Mouse (Mus musculus): Measurements from ENCODE around the gene Prss32.
"Not testable (repeated sequence)": the region's sequence is repeated elsewhere in the genome, so short reads cannot be mapped to it uniquely, and the experiment has no call there.

Prss32 gene

DNA sequence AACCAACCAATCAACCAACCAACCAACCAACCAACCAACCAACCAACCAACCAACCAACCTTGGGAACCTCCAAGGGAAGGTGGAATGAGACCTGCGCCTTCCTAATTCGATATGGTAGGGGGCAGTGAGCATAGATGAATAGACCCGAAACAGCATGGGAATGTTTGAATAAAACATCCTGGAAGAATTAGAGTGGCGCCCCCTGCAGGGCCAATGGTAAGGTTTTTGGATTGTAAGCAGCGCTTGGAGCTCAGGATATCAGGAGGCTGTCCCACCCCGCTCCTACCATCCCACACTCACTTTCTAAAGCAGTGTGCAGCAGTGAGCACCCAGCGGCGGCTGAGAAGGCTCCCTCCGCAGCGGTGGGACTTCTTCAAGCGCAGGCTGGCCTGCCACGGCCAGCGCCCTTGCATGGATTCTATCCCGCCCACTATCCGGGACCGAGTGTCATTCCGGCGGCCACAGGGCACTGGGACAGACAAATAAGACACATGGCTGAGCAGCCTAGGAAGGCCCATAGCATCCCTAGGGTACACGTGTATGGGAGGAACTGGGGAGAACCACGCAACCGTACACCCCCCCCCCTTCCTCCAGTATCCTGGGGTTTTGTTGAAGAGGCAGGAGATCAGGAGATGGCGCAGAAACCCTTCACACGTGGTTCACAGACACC, 379 bp upstream of the Prss32 start:
- no peak for DNase-seq (ENCODE audit: low spot score)

GRCm38 (mm10) chr17:23850028-23850427, 6.4 kb downstream of the Prss32 start:
- DNase-seq (ENCODE audit: low spot score): no peak

DNA sequence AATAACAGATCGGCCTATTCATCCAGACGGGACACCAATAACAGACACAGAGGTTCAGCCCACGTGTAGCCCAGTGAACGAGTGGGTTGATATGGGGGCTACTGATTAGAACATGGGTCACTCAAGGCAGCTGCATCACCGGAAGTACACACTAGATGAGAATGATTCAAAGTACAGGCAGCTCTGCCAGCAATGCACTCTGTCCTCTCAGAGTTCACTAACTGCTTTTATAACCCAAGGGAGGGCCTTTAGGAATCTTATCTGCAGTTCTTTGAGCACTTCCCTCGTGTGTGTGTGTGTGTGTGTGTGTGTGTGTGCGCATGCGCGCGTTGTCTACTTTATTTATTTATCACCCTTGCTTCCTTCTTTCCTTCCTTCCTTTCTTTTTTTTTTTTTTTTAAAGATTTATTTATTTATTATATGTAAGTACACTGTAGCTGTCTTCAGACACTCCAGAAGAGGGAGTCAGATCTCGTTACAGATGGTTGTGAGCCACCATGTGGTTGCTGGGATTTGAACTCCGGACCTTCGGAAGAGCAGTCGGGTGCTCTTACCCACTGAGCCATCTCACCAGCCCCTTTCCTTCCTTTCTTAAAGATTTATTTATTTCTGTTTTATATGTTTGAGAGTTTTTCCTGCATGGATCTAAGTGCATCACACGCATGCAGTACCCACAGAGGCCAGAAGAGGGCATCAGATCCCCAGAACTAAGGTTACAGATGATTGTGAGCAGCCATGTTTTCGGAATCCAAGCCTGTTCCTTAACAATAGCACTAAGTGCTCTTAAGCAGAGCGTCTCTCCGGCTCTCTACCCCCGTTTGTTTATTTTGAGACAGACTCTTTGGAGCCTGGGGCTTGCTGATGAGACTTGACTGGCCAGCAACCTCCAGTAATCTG, 7.4 kb downstream of the Prss32 start:
- DNase-seq (ENCODE audit: low spot score): peak; percentile 42

DNA sequence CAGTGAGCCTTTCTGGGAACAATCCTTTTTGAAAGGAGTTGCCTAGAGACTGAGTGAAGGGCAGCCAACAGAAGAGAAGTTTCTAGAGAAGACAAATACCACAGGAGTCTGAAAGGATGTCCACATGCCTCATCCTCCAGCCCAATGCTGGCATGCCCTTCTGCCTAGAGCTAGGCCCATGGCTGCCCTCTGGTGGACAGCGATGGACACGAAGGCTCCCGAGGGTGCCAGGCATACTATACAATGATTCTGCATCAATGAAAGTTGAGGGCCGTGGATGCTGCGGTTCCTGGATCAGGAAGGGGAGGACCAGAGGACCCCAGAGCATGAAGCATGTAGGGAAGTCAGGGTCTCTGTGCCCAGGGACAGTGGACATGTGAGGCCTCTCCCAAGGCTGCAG, 9.6 kb downstream of the Prss32 start:
- DNase-seq (ENCODE audit: low spot score): no peak

- DNase-seq (ENCODE audit: low spot score): no peak
Observed at GRCm38 (mm10) chr17:23854229-23854765, 10.6 kb downstream of the Prss32 start.

DNA sequence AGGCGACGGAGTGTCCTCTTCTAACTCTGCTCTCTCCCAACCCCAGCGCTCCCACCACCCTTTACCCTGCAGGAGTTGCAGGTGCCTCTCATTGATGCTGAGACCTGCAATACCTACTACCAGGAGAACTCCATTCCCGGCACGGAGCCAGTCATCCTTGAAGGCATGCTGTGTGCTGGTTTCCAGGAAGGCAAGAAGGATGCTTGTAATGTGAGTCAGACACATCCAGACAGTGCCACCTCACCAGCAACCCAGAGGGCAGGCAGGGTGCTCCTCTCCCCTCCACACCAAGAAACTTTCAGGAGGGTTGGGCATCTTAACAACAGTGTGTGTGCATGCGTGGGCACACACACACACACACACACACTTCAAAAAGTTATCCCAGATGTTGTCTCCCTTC, 13.5 kb downstream of the Prss32 start:
- DNase-seq (ENCODE audit: low spot score): no peak

- DNase-seq (ENCODE audit: low spot score): no peak
Observed at GRCm38 (mm10) chr17:23857913-23858312, 14.3 kb downstream of the Prss32 start.

DNA sequence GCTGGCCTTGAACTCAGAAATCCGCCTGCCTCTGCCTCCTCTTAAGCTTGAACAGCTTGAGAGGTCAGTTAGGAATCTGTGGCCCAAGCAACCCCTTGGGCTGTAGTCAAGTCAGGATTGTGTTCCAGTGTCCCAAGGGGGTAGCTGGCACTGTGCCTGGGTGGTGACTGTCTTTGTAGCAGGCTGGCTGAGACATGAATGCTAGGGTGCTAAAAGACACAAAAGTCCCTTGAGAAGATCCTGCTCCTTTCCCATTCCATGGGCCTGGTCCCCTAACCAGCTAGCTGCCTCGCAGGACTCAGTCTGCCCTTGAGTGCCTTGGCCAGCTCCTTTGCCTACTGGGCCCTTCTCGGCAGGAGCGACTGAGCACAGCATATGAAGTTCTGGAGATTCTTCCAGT, 19.3 kb downstream of the Prss32 start:
- no peak for DNase-seq (ENCODE audit: low spot score)

DNA sequence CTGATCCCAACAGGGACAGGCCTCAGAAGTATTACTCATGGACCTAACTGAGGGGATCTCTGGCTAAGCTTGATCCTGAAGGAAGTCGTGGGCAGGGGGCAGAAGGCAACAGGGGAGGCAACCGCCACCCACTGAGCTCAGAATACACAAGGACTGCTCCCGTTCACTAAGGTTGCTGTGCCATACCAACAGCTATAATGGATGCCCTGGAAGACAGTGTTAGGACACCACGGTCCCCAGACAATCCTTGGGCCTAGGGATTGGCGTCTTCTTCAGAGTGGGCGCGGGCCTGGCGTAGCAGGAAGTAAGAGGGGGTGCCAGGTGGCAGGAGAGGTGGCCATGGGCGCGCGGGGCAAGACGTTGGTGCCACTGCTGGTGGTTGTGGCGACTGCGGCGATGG, 24.1 kb downstream of the Prss32 start, which contains the start of gene Prss21:
Gene Prss21 (plus strand): TSS at position 301 of the 400 bp plus-strand sequence.
- DNase-seq (ENCODE audit: low spot score): no peak

- no peak for DNase-seq (ENCODE audit: low spot score)
Observed at GRCm38 (mm10) chr17:23868513-23868912, 24.9 kb downstream of the Prss32 start.

DNA sequence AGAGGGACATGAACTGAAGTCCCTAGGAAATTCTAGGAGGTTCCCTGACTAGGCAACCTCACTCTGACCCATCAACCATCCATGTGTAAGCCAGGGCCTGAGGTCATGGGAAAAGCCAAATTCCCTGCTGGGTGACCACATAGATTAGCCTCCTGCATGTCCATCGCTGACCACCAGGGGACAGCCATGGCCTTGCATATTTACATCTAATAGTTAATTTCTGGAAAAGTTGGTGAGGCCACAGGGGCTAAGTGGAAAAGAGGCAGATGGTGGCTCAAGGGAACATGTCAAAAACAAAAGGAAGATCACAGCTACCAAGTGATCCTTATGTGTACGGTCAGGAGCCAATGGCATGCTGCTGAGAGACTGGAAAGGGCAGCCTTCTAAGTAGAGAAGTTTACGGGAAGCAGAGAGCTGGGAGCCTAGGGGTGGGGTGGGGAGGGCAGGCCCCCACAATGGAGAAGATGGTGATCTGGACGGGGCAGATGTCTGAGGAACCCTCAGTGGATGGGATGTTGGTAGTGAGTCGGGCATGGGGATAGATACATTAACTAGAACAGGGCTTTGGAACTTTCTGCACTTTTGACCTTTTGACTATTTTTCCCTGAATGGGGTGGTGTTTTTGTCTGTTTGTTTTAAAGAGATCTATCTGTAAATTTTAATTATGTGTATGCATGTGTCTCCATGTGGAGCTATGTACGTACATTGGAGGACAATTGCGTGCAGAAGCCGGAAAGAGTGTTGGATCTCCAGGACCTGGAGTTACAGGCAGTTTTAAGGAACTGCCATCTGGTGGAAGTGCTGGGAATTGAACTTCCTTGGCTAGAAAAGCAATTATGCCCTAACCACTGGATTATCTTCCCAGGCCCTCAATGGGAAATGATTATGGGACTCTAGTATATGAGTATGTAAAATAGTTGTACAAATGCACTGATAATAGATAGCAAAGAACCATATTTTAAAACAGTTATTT, 30.5 kb downstream of the Prss32 start:
- DNase-seq (ENCODE audit: low spot score): peak; percentile 28

GRCm38 (mm10) chr17:23876741-23877140, 33.1 kb downstream of the Prss32 start:
- DNase-seq (ENCODE audit: low spot score): no peak

DNA sequence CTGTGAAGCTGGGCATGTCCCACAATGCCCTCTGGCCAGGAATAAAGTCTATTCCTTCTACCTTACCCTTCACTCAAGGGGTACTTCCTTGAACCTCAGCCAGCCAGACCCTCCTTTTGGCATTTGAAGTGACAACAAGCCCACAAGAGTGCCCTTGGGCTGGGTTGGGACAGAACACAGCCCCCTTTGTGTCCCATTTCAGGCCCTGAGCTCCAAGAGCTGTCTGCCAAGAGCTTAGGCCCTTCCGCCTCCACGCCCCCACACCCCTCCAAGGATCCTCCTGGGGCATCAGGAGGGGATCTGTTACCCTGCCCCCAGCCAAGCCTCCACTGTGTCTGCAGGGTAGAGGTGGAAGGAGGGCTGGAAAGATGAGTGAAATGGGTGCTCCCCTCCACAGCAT, 33.5 kb downstream of the Prss32 start:
- DNase-seq (ENCODE audit: low spot score): no peak

- DNase-seq (ENCODE audit: low spot score): not testable (repeated sequence)
Observed at GRCm38 (mm10) chr17:23880576-23880975, 36.9 kb downstream of the Prss32 start, which contains the start of the genes Dcpp1 and Dcpp2. Dcpp1 (plus strand) TSS chr17:23880876. Dcpp2 (plus strand) TSS chr17:23880880.
